Mouse (Mus musculus) fibroblast of lung, adult 2 months (primary cell): ENCODE data around the gene Klk6.

Experiments
- DNase-seq: peaks from one replicate; pipeline ENCODE4 v3.0.0-alpha.2; 2011; ENCODE audit warnings: low read depth

The Klk6 gene

GRCm38 (mm10) chr7:43821581-43821980 lies 2.7 kb upstream of the Klk6 start:
- no peak for DNase-seq

DNA sequence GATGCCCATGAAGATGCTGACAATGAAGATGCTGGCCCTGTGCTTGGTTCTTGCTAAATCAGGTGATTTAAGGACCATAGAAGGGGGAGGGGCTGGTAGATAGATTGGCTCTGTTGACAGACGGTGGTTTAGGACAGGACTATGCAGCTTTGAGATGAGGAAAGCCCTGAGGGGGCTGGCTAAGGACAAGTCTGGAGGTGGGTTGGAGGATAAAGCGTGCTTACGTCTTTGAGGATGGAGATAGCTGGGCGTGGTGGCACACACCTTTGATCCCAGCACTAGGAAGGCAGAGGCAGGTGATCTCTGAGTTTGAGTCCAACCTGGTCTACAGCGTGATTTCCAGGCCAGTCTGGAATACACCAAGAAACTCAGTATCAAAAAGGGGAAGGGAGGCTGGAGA lies 1.8 kb downstream of the Klk6 start:
- no peak for DNase-seq

GRCm38 (mm10) chr7:43827706-43828105 lies 3.4 kb downstream of the Klk6 start:
- DNase-seq, result no peak

- DNase-seq, result no peak
Measured at GRCm38 (mm10) chr7:43829006-43829405, 4.7 kb downstream of the Klk6 start.

DNA sequence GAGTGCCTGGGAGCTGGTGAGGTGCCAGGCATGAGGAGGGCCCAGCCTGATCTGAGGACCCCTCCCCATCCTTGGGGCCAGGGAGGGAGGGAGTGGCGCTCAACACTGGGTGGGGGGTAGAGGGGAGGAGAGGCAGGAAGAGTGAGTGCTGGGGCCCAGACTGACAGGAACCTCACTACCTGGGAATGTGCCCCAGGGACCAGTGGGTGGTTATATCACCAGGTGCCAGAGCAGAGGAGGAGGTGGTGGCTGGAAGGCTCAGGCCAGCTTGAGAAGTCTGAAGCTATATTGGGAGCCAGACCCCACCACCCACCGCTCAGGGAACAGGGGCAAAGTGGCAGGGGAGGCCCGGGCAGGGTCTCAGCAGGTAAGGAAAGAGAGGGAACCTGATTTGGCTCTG lies 17.4 kb downstream of the Klk6 start, which contains the start of gene Klk5:
Gene Klk5, plus strand, starts transcription at position 271 of the 400 bp plus-strand sequence.
- no peak for DNase-seq

GRCm38 (mm10) chr7:43843801-43844200 lies 19.5 kb downstream of the Klk6 start:
- DNase-seq, result no peak

- no peak for DNase-seq
Measured at GRCm38 (mm10) chr7:43851616-43852015, 27.3 kb downstream of the Klk6 start.

- no peak for DNase-seq
Measured at GRCm38 (mm10) chr7:43854642-43855380, 30.5 kb downstream of the Klk6 start.

- DNase-seq, result no peak
Measured at GRCm38 (mm10) chr7:43855709-43856108, 31.4 kb downstream of the Klk6 start.

DNA sequence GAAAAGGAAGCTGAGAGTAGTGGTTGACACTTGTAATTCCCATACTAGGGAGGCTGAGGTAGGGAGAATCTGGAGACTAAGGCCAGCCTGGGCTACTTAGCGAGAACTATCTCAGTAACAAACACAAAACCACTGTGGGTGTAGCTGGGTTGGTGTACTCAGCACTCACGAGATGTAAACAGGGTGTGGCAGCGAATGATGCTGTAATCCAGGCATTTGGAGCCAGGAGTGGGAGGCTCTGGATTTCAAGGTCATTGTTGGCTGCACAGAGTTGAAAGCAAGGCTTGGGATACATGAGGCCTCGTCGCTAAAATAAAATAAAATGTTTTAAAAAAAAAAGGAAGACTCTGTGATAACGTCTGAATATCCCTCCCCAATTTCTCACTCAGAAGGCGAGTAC lies 32.0 kb downstream of the Klk6 start:
- no peak for DNase-seq

DNA sequence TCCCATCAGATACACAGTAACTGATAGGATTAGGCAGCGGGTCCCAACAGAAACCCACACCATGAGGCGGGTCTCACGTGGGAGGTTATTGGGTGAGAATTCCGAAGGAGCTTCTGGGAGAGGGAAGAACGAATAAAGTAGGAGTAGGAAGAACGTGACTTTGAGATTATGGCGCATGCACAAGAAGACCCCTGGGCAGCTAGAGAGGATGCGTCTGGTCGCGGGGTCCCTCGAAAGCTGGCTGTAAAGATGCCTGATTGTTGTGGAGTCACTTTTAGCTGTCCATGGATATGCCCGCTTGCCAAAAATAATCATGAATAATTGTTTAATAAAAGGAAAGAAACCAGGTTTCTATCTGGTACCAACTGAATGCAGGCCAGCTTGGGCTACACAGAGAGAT lies 33.2 kb downstream of the Klk6 start:
- DNase-seq, result no peak

- no peak for DNase-seq
Measured at GRCm38 (mm10) chr7:43860411-43860810, 36.1 kb downstream of the Klk6 start.

GRCm38 (mm10) chr7:43873237-43873636 lies 48.9 kb downstream of the Klk6 start:
- DNase-seq, result peak; percentile 20

DNA sequence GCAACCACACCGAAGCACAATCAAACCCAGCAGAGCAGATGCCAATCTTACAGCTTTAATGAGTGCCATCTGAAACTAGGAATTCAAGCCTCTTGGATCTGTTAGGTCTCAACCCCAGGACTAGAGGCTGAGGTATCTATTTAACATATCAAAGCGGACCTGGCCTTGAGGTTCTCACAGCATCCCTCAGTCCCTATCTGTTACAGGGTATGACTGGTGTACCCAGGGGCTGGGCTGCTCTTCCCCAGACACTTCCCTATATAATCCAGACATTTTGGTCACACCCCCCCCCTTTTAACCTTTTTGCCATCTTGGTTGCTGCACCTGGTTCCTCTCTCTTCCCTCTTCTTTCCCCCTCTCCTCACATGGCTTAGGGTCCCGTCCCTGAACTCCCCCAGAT lies 49.4 kb downstream of the Klk6 start:
- DNase-seq, result no peak

DNA sequence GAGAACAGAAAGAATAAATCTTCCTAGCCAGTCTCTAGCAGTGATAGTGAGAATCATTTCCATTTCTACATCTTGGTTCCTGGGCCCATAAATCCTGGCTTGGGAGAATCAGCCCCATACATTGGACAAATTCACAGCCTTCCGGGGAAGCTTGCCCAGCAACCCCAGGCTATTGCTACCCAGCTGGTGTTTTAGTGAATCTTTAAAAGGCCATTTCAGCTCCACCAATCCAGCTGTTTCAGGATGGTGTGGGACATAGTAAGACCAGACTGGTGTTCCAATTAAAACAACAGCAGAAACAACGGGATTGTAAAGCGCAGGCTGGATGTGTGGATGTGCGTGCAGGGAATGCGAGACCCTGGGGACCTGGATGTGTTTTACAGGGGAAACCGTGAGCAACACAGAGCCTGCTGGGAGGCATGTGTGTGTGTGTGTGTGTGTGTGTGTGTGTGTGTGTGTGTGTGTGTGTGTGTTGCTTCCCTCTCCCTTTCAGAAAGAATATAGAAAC lies 50.6 kb downstream of the Klk6 start:
- no peak for DNase-seq

DNA sequence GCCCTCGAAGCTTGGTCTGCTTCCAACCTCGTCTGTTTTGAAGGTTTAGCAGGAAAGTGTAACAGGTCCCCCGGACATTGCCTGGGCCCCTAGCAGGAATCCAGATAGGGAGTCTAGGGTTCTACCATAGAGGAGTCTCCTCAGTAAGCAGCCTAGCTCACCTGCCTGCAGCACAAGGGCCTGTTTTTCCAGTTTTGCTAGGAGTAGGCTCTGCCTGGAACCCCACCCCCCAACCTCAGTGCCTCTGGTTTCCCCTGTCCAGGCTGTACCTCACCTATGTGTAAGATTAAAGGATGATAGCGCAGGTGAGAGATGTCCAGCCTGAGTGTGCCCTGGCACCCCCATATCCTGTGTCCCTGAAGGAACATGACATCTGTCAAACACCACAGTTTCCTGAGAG lies 52.1 kb downstream of the Klk6 start:
- no peak for DNase-seq

DNA sequence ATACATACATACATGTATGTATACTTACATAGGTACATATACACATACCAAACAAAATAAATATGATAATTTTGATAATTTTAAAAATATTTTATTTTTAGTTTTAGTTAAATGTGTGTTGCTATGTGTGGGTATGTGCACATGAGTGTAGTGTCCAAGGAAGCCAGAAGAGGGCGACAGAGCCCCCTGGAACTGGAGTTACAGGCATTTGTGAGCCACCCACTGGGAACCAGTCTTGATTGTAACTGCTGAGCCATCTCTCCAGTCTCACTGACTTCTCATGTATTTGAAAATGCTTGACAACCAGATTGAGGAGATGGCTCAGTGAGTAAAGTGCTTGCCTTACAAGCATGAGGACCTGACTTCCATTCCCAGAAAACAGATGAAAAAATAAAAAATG lies 54.0 kb downstream of the Klk6 start:
- DNase-seq, result no peak

DNA sequence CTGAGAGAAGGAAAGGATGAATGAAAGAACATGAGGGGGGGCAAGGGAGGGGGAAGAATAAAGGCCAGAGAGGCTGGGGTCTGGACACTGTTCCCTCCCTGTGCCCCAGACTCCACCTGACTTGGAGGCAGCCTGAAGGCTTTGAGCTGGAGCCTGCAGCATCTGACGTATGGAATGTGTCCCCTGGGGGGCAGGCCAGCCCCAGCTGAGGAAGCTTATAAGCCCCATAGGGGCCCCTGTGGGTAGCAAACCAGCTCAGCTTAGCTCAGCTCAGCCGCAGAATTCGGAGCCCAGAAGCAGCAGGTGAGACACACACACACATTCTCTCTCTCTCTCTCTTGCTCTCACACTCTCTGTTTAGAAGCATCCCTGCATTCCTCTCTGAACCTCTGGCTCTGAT lies 56.6 kb downstream of the Klk6 start, which contains the start of gene Klk4:
Gene Klk4, plus strand, starts transcription at position 249 of the 400 bp plus-strand sequence.
- DNase-seq, result no peak
